ENCODE assay signal across 20 mouse cellular contexts in the genomic region with DNA sequence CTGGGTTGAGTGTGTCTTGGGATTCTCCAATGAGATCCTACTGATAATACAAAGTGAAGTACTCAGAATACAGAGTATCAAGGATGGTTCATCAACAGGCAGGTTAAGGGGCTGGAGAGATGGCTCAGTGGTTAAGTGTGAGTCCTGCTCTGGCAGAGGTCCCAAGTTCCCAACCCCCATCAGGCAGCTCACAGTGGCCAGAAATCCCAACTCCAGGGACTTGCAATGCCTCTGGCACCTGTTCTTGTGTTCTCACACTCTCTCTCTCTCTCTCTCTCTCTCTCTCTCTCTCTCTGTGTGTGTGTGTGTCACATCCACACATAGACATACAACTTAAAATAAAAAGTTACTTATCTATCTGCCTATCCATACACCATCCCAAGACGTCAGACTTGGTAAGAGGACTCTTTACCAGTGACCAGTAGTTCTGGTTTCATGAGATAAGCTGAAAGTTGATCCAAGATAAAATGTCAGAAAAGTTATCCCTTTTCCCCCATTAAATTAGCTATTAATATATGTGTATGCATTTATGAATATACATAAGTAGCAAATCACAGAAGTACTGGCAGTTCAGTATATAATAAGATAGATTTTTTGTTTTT. TPM values are rescaled to one million over a fixed set of nuclear protein-coding genes. Genes with fewer than 3 reads are reported as not detected.
DNase-seq lines count a peak whose midpoint lies in the region; ATAC-seq and TF ChIP-seq lines count a peak whose summit lies in the region.
"Had no signal": no experiment of that assay in that cellular context is flagged by ENCODE, and none has a peak within 500 bp of the region (broad histone marks: within the 10 kb centered on the region; RNA-seq: fewer than 3 reads in every experiment).

No protein-coding gene starts in this region.

- H3K4me1 ChIP-seq in MEL (ENCODE audit: control insufficient read depth in 1 of 2, insufficient read depth in 2 of 2, low read length in 2 of 2), result no peaks in the 10 kb centered on the region; a peak in 1 of 4 replicates
- no peaks in the 10 kb centered on the region for H3K4me1 ChIP-seq in kidney, postnatal 0 days (replicated peaks; ENCODE audit: insufficient read depth, low read length)
- H3K4me1 ChIP-seq in liver, postnatal 0 days (ENCODE audit: insufficient read depth), result peaks cover 17% of the 10 kb centered on the region
- H3K4me1 ChIP-seq: hindbrain, embryonic 15.5 days; neural tube, embryonic 13.5 days had no signal

- no peaks in the 10 kb centered on the region for H3K27me3 ChIP-seq in MEL (ENCODE audit: control insufficient read depth in 1 of 2, insufficient read depth in 2 of 2, low read length in 2 of 2)
- H3K27me3 ChIP-seq in kidney, postnatal 0 days (ENCODE audit: insufficient read depth, low read length), result no peaks in the 10 kb centered on the region
- H3K27me3 ChIP-seq in liver, postnatal 0 days (ENCODE audit: insufficient read depth, low read length), result no peaks in the 10 kb centered on the region
- H3K27me3 ChIP-seq: embryonic facial prominence, embryonic 12.5 days; hindbrain, embryonic 15.5 days; neural tube, embryonic 13.5 days had no signal

- H3K9ac ChIP-seq in MEL (ENCODE audit: control insufficient read depth, low read depth, low read length, poor library complexity, severe bottlenecking), result no peak overlapping the region
- no peak overlapping the region for H3K9ac ChIP-seq in kidney, postnatal 0 days (ENCODE audit: low read depth, low read length)
- no peak overlapping the region for H3K9ac ChIP-seq in liver, postnatal 0 days (replicated peaks)
- H3K9ac ChIP-seq: embryonic facial prominence, embryonic 12.5 days; hindbrain, embryonic 15.5 days; neural tube, embryonic 13.5 days had no signal

- no peaks in the 10 kb centered on the region for H3K9me3 ChIP-seq in MEL (replicated peaks; ENCODE audit: insufficient read depth, low read length)
- no peaks in the 10 kb centered on the region for H3K9me3 ChIP-seq in kidney, postnatal 0 days (replicated peaks; ENCODE audit: low read length)
- H3K9me3 ChIP-seq in liver, postnatal 0 days (ENCODE audit: low read length), result no peaks in the 10 kb centered on the region
- H3K9me3 ChIP-seq: embryonic facial prominence, embryonic 12.5 days; hindbrain, embryonic 15.5 days; neural tube, embryonic 13.5 days had no signal

- no peaks in the 10 kb centered on the region for H3K79me2 ChIP-seq in MEL (ENCODE audit: control insufficient read depth, insufficient read depth, low read length, poor library complexity)

- no peak for TF ChIP-seq POLR2A in MEL (IDR thresholded peaks at IDR 0.05; ENCODE audit: control insufficient read depth in 1 of 2, insufficient read depth in 1 of 2, low read depth in 1 of 2, low read length in 2 of 2, poor library complexity in 1 of 2)

- 0 out of 2 replicates have a peak, but pooled peaks have one; percentile 33 for ATAC-seq in kidney, postnatal 0 days (replicated peaks; ENCODE audit: low FRiP score, low read depth)
- peak; percentile 27; the same call in 1 of the 2 replicates for ATAC-seq in liver, postnatal 0 days

- H3K36me3 ChIP-seq in MEL (ENCODE audit: control insufficient read depth in 1 of 2, insufficient read depth in 2 of 2, low read length in 2 of 2), result peaks cover 5 to 27% of the 10 kb centered on the region in 2 experiments
- H3K36me3 ChIP-seq in kidney, postnatal 0 days (ENCODE audit: insufficient read depth, low read length), result peaks cover 19% of the 10 kb centered on the region; the same call in 1 of the 2 replicates
- peaks cover 50% of the 10 kb centered on the region for H3K36me3 ChIP-seq in liver, postnatal 0 days (replicated peaks; ENCODE audit: insufficient read depth, low read length)

- no peak overlapping the region for H3K4me3 ChIP-seq in MEL (ENCODE audit: control insufficient read depth in 1 of 2, insufficient read depth in 1 of 2, low read depth in 2 of 2, low read length in 2 of 2)
- no peak overlapping the region for H3K4me3 ChIP-seq in kidney, postnatal 0 days (replicated peaks; ENCODE audit: low read depth, low read length)
- no peak overlapping the region for H3K4me3 ChIP-seq in liver, postnatal 0 days (ENCODE audit: low read depth, low read length)
- H3K4me3 ChIP-seq: embryonic facial prominence, embryonic 12.5 days; hindbrain, embryonic 15.5 days; neural tube, embryonic 13.5 days had no signal

- no peak overlapping the region for H3K4me2 ChIP-seq in kidney, postnatal 0 days (ENCODE audit: low read length)
- H3K4me2 ChIP-seq in liver, postnatal 0 days (ENCODE audit: low read depth, low read length), result no peak overlapping the region
- H3K4me2 ChIP-seq: embryonic facial prominence, embryonic 12.5 days; hindbrain, embryonic 15.5 days; neural tube, embryonic 13.5 days had no signal

- peak in 1 of 2 experiments; percentile 54; a peak in 2 of 4 replicates for TF ChIP-seq EP300 in MEL (IDR thresholded peaks at IDR 0.05; ENCODE audit: low read depth in 1 of 2, low read length in 2 of 2)
- TF ChIP-seq EP300 in liver, postnatal 0 days (IDR thresholded peaks at IDR 0.05; ENCODE audit: low read depth), result peak; percentile 64

- no peak for TF ChIP-seq RAD21 in MEL (IDR thresholded peaks at IDR 0.05; ENCODE audit: low read depth, low read length)

- H3K27ac ChIP-seq in MEL (ENCODE audit: control insufficient read depth, low read depth, low read length), result no peak overlapping the region
- H3K27ac ChIP-seq in kidney, postnatal 0 days, result peak overlapping the region; percentile 47
- H3K27ac ChIP-seq in liver, postnatal 0 days (ENCODE audit: low read depth), result 0 out of 2 replicates have a peak overlapping the region, but pooled peaks have one; percentile 48
- H3K27ac ChIP-seq: hindbrain, embryonic 15.5 days; neural tube, embryonic 13.5 days had no signal

- peak; percentile 32 for DNase-seq in gastrocnemius, adult 18-20 months (ENCODE audit: low spot score)
- no peak for DNase-seq in gastrocnemius, postnatal 4 days (ENCODE audit: low spot score in 2 of 2)
- DNase-seq in MEL (ENCODE audit: low read depth, low spot score), result no peak
- DNase-seq in kidney, postnatal 0 days (ENCODE audit: low spot score), result no peak
- DNase-seq in liver, postnatal 0 days, result no peak
- no peak for DNase-seq in left cerebral cortex, adult 8-10 months (ENCODE audit: low spot score in 2 of 2)
- no peak for DNase-seq in spleen, postnatal 10 days (ENCODE audit: low spot score in 2 of 2)
- DNase-seq in cerebellum, postnatal 36 days, result no peak
- DNase-seq: cerebellum, adult 9-11 months; retina, postnatal 1 day had no signal

- WGBS in kidney, postnatal 0 days, result 66% methylated on average over 1 of the region's 1 CpGs
- 40% methylated on average over 1 of the region's 1 CpGs for WGBS in liver, postnatal 0 days (ENCODE audit: insufficient replicate concordance)

- TF ChIP-seq CTCF in MEL (IDR thresholded peaks at IDR 0.05 in 2 of 3, conservative IDR thresholded peaks at IDR 0.05 in 1 of 3; ENCODE audit: control insufficient read depth in 1 of 3, insufficient read depth in 1 of 3, low read depth in 2 of 3, low read length in 3 of 3, poor library complexity in 1 of 3, severe bottlenecking in 1 of 3), result no peak
- no peak for TF ChIP-seq CTCF in kidney, postnatal 0 days (IDR thresholded peaks at IDR 0.05; ENCODE audit: low read depth)
- no peak for TF ChIP-seq CTCF in liver, postnatal 0 days (IDR thresholded peaks at IDR 0.05; ENCODE audit: low read depth)

RNA-seq across cellular contexts. Expression of a gene that starts 16.4 kb away (rescaled TPM):
- total RNA-seq in gastrocnemius, adult 18-20 months (2021), result not detected
- not detected for total RNA-seq in gastrocnemius, postnatal 4 days (2021)
- total RNA-seq in MEL (2012; rRNA removed), result 0.50 TPM in 1 of 2 replicates, not detected in the other
- 1 to 10 TPM in 1 of 2 experiments, not detected in 1; 4.9 TPM for polyA plus RNA-seq in MEL (2012; ENCODE audit: insufficient read depth in 1 of 2, insufficient read length in 2 of 2, low read depth in 1 of 2, low replicate concordance in 2 of 2, missing spikeins in 1 of 2)
- 1.3 and 1.4 TPM in 2 replicates for polyA plus RNA-seq in kidney, postnatal 0 days (2015; fragmentation: Nextera tagmentation; extraction: Ambion mirVana)
- 1.0 and 1.5 TPM in 2 replicates for polyA plus RNA-seq in liver, postnatal 0 days (2015; fragmentation: Nextera tagmentation; extraction: Ambion mirVana)
- total RNA-seq in left cerebral cortex, adult 8-10 months (2022), result under 1 TPM in 1 of 4 experiments, not detected in 3; 0.76 TPM
- total RNA-seq: gastrocnemius, adult 8-10 months; left cerebral cortex, postnatal 10 days; midbrain, postnatal 0 days had no signal
- polyA plus RNA-seq: spleen, adult 2 months had no signal

RNA-seq across cellular contexts. Expression of a gene that starts 17.1 kb away (rescaled TPM):
- 10 to 100 TPM; 44.9 to 46.3 TPM for total RNA-seq in gastrocnemius, adult 18-20 months (2021)
- 10 to 100 TPM; 41.4 to 47.0 TPM for total RNA-seq in gastrocnemius, postnatal 4 days (2021)
- total RNA-seq in MEL (2012; rRNA removed), result 30.9 and 32.7 TPM in 2 replicates
- 10 to 100 TPM; 41.9 to 55.4 TPM for polyA plus RNA-seq in MEL (2012; ENCODE audit: insufficient read depth in 1 of 2, insufficient read length in 2 of 2, low read depth in 1 of 2, low replicate concordance in 2 of 2, missing spikeins in 1 of 2)
- polyA plus RNA-seq in kidney, postnatal 0 days (2015; fragmentation: Nextera tagmentation; extraction: Ambion mirVana), result 49.0 and 51.5 TPM in 2 replicates
- 41.6 and 41.9 TPM in 2 replicates for polyA plus RNA-seq in liver, postnatal 0 days (2015; fragmentation: Nextera tagmentation; extraction: Ambion mirVana)
- 10 to 100 TPM; 56.7 to 61.0 (median 58.2) TPM for total RNA-seq in left cerebral cortex, adult 8-10 months (2022)

RNA-seq across cellular contexts. Expression of a gene that starts 21.0 kb away (rescaled TPM):
- total RNA-seq in gastrocnemius, adult 18-20 months (2021), result under 1 TPM; 0.14 to 0.24 TPM
- under 1 TPM; 0.16 to 0.17 TPM for total RNA-seq in gastrocnemius, postnatal 4 days (2021)
- total RNA-seq in MEL (2012; rRNA removed), result 0.08 TPM in 1 of 2 replicates, not detected in the other
- under 1 TPM in 1 of 2 experiments, not detected in 1; 0.06 TPM for polyA plus RNA-seq in MEL (2012; ENCODE audit: insufficient read depth in 1 of 2, insufficient read length in 2 of 2, low read depth in 1 of 2, low replicate concordance in 2 of 2, missing spikeins in 1 of 2)
- polyA plus RNA-seq in kidney, postnatal 0 days (2015; fragmentation: Nextera tagmentation; extraction: Ambion mirVana), result not detected in 2 replicates
- 0.11 TPM in 1 of 2 replicates, not detected in the other for polyA plus RNA-seq in liver, postnatal 0 days (2015; fragmentation: Nextera tagmentation; extraction: Ambion mirVana)
- total RNA-seq in left cerebral cortex, adult 8-10 months (2022), result under 1 TPM; 0.51 to 0.72 (median 0.55) TPM
- total RNA-seq: ES-E14; midbrain, postnatal 0 days had no signal
- polyA plus RNA-seq: embryonic facial prominence, embryonic 12.5 days; forebrain, embryonic 11.5 days; heart, embryonic 16.5 days; hindbrain, embryonic 15.5 days; midbrain, postnatal 0 days; neural tube, embryonic 13.5 days had no signal

RNA-seq across cellular contexts. Expression of a gene that starts 23.8 kb away (rescaled TPM):
- not detected for total RNA-seq in gastrocnemius, adult 18-20 months (2021)
- not detected for total RNA-seq in gastrocnemius, postnatal 4 days (2021)
- not detected in 2 replicates for total RNA-seq in MEL (2012; rRNA removed)
- polyA plus RNA-seq in MEL (2012; ENCODE audit: insufficient read depth in 1 of 2, insufficient read length in 2 of 2, low read depth in 1 of 2, low replicate concordance in 2 of 2, missing spikeins in 1 of 2), result not detected
- polyA plus RNA-seq in kidney, postnatal 0 days (2015; fragmentation: Nextera tagmentation; extraction: Ambion mirVana), result not detected in 2 replicates
- polyA plus RNA-seq in liver, postnatal 0 days (2015; fragmentation: Nextera tagmentation; extraction: Ambion mirVana), result not detected in 2 replicates
- total RNA-seq in left cerebral cortex, adult 8-10 months (2022), result not detected
- total RNA-seq: ES-E14; gastrocnemius, adult 8-10 months; left cerebral cortex, postnatal 10 days; midbrain, postnatal 0 days had no signal
- polyA plus RNA-seq: embryonic facial prominence, embryonic 12.5 days; forebrain, embryonic 11.5 days; heart, embryonic 16.5 days; hindbrain, embryonic 15.5 days; midbrain, postnatal 0 days; neural tube, embryonic 13.5 days; spleen, adult 2 months had no signal

RNA-seq across cellular contexts. Expression of a gene that starts 25.1 kb away (rescaled TPM):
- total RNA-seq in gastrocnemius, adult 18-20 months (2021), result 1 to 10 TPM; 2.8 to 3.0 TPM
- 1 to 10 TPM; 1.4 to 2.9 TPM for total RNA-seq in gastrocnemius, postnatal 4 days (2021)
- total RNA-seq in MEL (2012; rRNA removed), result not detected in 2 replicates
- polyA plus RNA-seq in MEL (2012; ENCODE audit: insufficient read depth in 1 of 2, insufficient read length in 2 of 2, low read depth in 1 of 2, low replicate concordance in 2 of 2, missing spikeins in 1 of 2), result under 1 TPM in 1 of 2 experiments, not detected in 1; 0.38 TPM
- 10.7 and 11.6 TPM in 2 replicates for polyA plus RNA-seq in kidney, postnatal 0 days (2015; fragmentation: Nextera tagmentation; extraction: Ambion mirVana)
- 4.4 and 4.5 TPM in 2 replicates for polyA plus RNA-seq in liver, postnatal 0 days (2015; fragmentation: Nextera tagmentation; extraction: Ambion mirVana)
- total RNA-seq in left cerebral cortex, adult 8-10 months (2022), result 1 to 10 TPM in 2 of 4 experiments, under 1 TPM in 2; 0.80 to 2.5 (median 1.6) TPM
- total RNA-seq: midbrain, postnatal 0 days had no signal
